Mouse (Mus musculus) NIH3T3 (cell line): ENCODE data around the gene Gpkow.
A peak's percentile ranks its signal among the peaks of the same experiment; 100 is the strongest.

Experiments used
- DNase-seq: peaks from one replicate; pipeline ENCODE4 v3.0.0-alpha.2; 2012; ENCODE audit warnings: low read depth

The Gpkow gene

GRCm38 (mm10) chrX:7696954-7697381 is at the start of gene Gpkow:
TSS of gene Gpkow (plus strand) at chrX:7697131.
- peak; percentile 91 for DNase-seq

- DNase-seq, result peak; percentile 88
These were observed 48.1 kb upstream of the Gpkow start for GRCm38 (mm10) chrX:7648671-7649304.

GRCm38 (mm10) chrX:7657221-7657639 is 39.7 kb upstream of the Gpkow start, which contains the start of gene Prickle3:
TSS of gene Prickle3 (plus strand) at chrX:7657260.
- no peak for DNase-seq

- peak; percentile 72 for DNase-seq
These were observed 38.7 kb upstream of the Gpkow start for GRCm38 (mm10) chrX:7658031-7658784.

- DNase-seq, result no peak
These were observed 37.9 kb upstream of the Gpkow start for GRCm38 (mm10) chrX:7658785-7659589.

- no peak for DNase-seq
These were observed 35.8 kb upstream of the Gpkow start for GRCm38 (mm10) chrX:7661086-7661485.

- no peak for DNase-seq
These were observed 34.0 kb upstream of the Gpkow start for GRCm38 (mm10) chrX:7662936-7663335.

- DNase-seq, result no peak
These were observed 32.1 kb upstream of the Gpkow start for GRCm38 (mm10) chrX:7664791-7665190.

- DNase-seq, result no peak
These were observed 31.0 kb upstream of the Gpkow start for GRCm38 (mm10) chrX:7665739-7666502.

GRCm38 (mm10) chrX:7670390-7670881 is 26.5 kb upstream of the Gpkow start:
- DNase-seq, result peak; percentile 76

- DNase-seq, result peak; percentile 72
These were observed 25.9 kb upstream of the Gpkow start, which contains the start of gene Plp2 for GRCm38 (mm10) chrX:7670921-7671623. TSS of gene Plp2 (minus strand) at chrX:7671390.

GRCm38 (mm10) chrX:7672739-7673138 is 24.2 kb upstream of the Gpkow start:
- no peak for DNase-seq

GRCm38 (mm10) chrX:7673578-7674281 is 23.2 kb upstream of the Gpkow start:
- peak; percentile 67 for DNase-seq

- no peak for DNase-seq
These were observed 22.5 kb upstream of the Gpkow start for GRCm38 (mm10) chrX:7674284-7675000.

GRCm38 (mm10) chrX:7675001-7675380 is 21.9 kb upstream of the Gpkow start:
- no peak for DNase-seq

GRCm38 (mm10) chrX:7678986-7679385 is 17.9 kb upstream of the Gpkow start:
- peak; percentile 22 for DNase-seq

- DNase-seq, result peak; percentile 95
These were observed 17.4 kb upstream of the Gpkow start for GRCm38 (mm10) chrX:7679405-7680056.

GRCm38 (mm10) chrX:7680057-7680412 is 16.9 kb upstream of the Gpkow start:
- no peak for DNase-seq

- no peak for DNase-seq
These were observed 16.1 kb upstream of the Gpkow start, which contains the start of gene Magix for GRCm38 (mm10) chrX:7680864-7681263. TSS of gene Magix (minus strand) at chrX:7681251.
